Mouse (Mus musculus) midbrain, embryonic 12.5 days (tissue): ENCODE data around the gene Ccdc57. TPM values are rescaled to one million over a fixed set of nuclear protein-coding genes. Genes with fewer than 3 reads are reported as not detected.

Experiments
- ATAC-seq: fragments of 200-750 bp; cut with Nextera tagmentation; 2 replicates; pipeline ENCODE4 v1.8.0; 2017; ENCODE audit warnings: low read depth, moderate TSS enrichment, moderate library complexity; ENCODE audit not compliant: low FRiP score
- H3K27ac ChIP-seq: fragments of 300-500 bp; sonication (generic); replicated peaks from 2 replicates; pipeline ENCODE4 v1.5.1; 2016; ENCODE audit warnings: mild to moderate bottlenecking
- H3K27me3 ChIP-seq: fragments of 300-500 bp; sonication (generic); 2 replicates; pipeline ENCODE4 v1.6.1; 2016; ENCODE audit warnings: mild to moderate bottlenecking
- H3K36me3 ChIP-seq: fragments of 300-500 bp; sonication (generic); 2 replicates; pipeline ENCODE4 v1.6.1; 2016
- H3K4me1 ChIP-seq: fragments of 300-500 bp; sonication (generic); 2 replicates; pipeline ENCODE4 v1.6.1; 2016
- H3K4me2 ChIP-seq: fragments of 300-500 bp; sonication (generic); replicated peaks from 2 replicates; pipeline ENCODE4 v1.6.1; 2016; ENCODE audit warnings: mild to moderate bottlenecking, moderate library complexity
- H3K4me3 ChIP-seq: fragments of 300-500 bp; sonication (generic); 2 replicates; pipeline ENCODE4 v1.5.1; 2016; ENCODE audit warnings: mild to moderate bottlenecking
- H3K9ac ChIP-seq: fragments of 300-500 bp; sonication (generic); replicated peaks from 2 replicates; pipeline ENCODE4 v1.6.1; 2016; ENCODE audit warnings: mild to moderate bottlenecking, moderate library complexity
- H3K9me3 ChIP-seq: fragments of 300-500 bp; sonication (generic); 2 replicates; pipeline ENCODE4 v1.6.1; 2016; ENCODE audit warnings: mild to moderate bottlenecking
- WGBS: fragments of 180-500 bp; shearing (Covaris S2); methylation state at CpG from one replicate; pipeline ENCODE4 v1.1.7; 2016; 5-methylcytosine and 5-hydroxymethylcytosine counted together
- polyA plus RNA-seq: library from polyadenylated mRNA; unstranded; fragments of >200 nt; fragmentation: Nextera tagmentation; extraction: Ambion mirVana; gene quantifications from 2 replicates; pipeline ENCODE4 v1.2.1, GENCODE M21; 2016

The Ccdc57 gene
- polyA plus RNA-seq, 1 experiment from 2014 or later: 6.3 TPM

GRCm38 (mm10) chr11:120822321-120822720 is 110.4 kb downstream of the Ccdc57 start:
- no peak overlapping the region for H3K27ac ChIP-seq
- peak overlapping the region; percentile 86 for H3K4me2 ChIP-seq
- H3K4me3 ChIP-seq: peak overlapping the region; percentile 90
- H3K36me3 ChIP-seq: peaks cover 51% of the 10 kb centered on the region
- peak overlapping the region; percentile 95 for H3K9ac ChIP-seq
- H3K9me3 ChIP-seq: no peaks in the 10 kb centered on the region
- ATAC-seq: no peak
- H3K4me1 ChIP-seq: peaks cover 44% of the 10 kb centered on the region
- H3K27me3 ChIP-seq: no peaks in the 10 kb centered on the region
- 60% methylated on average over 4 of the region's 4 CpGs for WGBS

- WGBS: 85% methylated on average over 14 of the region's 14 CpGs
- ATAC-seq: no peak
Measured at GRCm38 (mm10) chr11:120821076-120821922, 111.4 kb downstream of the Ccdc57 start.

GRCm38 (mm10) chr11:120820546-120820945 is 112.1 kb downstream of the Ccdc57 start:
- H3K9ac ChIP-seq: no peak overlapping the region
- no peak overlapping the region for H3K4me3 ChIP-seq
- H3K4me1 ChIP-seq: peaks cover 34% of the 10 kb centered on the region
- no peaks in the 10 kb centered on the region for H3K9me3 ChIP-seq
- no peak for ATAC-seq
- no peaks in the 10 kb centered on the region for H3K27me3 ChIP-seq
- H3K36me3 ChIP-seq: peaks cover 69% of the 10 kb centered on the region
- peak overlapping the region; percentile 86; the same call in 1 of the 2 replicates for H3K4me2 ChIP-seq
- 96% methylated on average over 14 of the region's 14 CpGs for WGBS
- H3K27ac ChIP-seq: no peak overlapping the region

More at GRCm38 (mm10) chr11:120821076-120821922, 111.4 kb downstream of the Ccdc57 start:
- peak overlapping the region; percentile 86 for H3K4me2 ChIP-seq
- H3K9ac ChIP-seq: peak overlapping the region; percentile 95
- H3K4me3 ChIP-seq: peak overlapping the region; percentile 90
- H3K9me3 ChIP-seq: no peaks in the 10 kb centered on the region
- peaks cover 41% of the 10 kb centered on the region for H3K4me1 ChIP-seq
- H3K27ac ChIP-seq: no peak overlapping the region
- peaks cover 61% of the 10 kb centered on the region for H3K36me3 ChIP-seq
- H3K27me3 ChIP-seq: no peaks in the 10 kb centered on the region

GRCm38 (mm10) chr11:120819556-120819955 is 113.1 kb downstream of the Ccdc57 start:
- Histone ChIP-seq H3K9me3 (no peaks in the 10 kb centered on the region), H3K9ac (no peak overlapping the region), H3K4me1 (peaks cover 27% of the 10 kb centered on the region), H3K27ac (no peak overlapping the region), H3K27me3 (no peaks in the 10 kb centered on the region), H3K4me3 (no peak overlapping the region), H3K36me3 (peaks cover 79% of the 10 kb centered on the region), H3K4me2 (no peak overlapping the region)
- ATAC-seq: no peak
- 94% methylated on average over 6 of the region's 6 CpGs for WGBS

- H3K27ac ChIP-seq: no peak overlapping the region
- ATAC-seq: no peak
- H3K36me3 ChIP-seq: peaks cover 92% of the 10 kb centered on the region
- H3K4me2 ChIP-seq: no peak overlapping the region
- H3K4me1 ChIP-seq: peaks cover 27% of the 10 kb centered on the region
- no peaks in the 10 kb centered on the region for H3K27me3 ChIP-seq
- H3K4me3 ChIP-seq: no peak overlapping the region
- no peak overlapping the region for H3K9ac ChIP-seq
- 96% methylated on average over 13 of the region's 13 CpGs for WGBS
- H3K9me3 ChIP-seq: no peaks in the 10 kb centered on the region
Measured at GRCm38 (mm10) chr11:120818251-120818650, 114.4 kb downstream of the Ccdc57 start.

GRCm38 (mm10) chr11:120817358-120817757 is 115.3 kb downstream of the Ccdc57 start:
- ATAC-seq: no peak
- Histone ChIP-seq H3K9ac (no peak overlapping the region), H3K27ac (no peak overlapping the region), H3K27me3 (no peaks in the 10 kb centered on the region), H3K36me3 (peaks cover 100% of the 10 kb centered on the region), H3K4me3 (no peak overlapping the region), H3K4me1 (peaks cover 19% of the 10 kb centered on the region), H3K4me2 (no peak overlapping the region), H3K9me3 (no peaks in the 10 kb centered on the region)
- WGBS: 93% methylated on average over 6 of the region's 6 CpGs

- no peak for ATAC-seq
- Histone ChIP-seq H3K27ac (no peak overlapping the region), H3K36me3 (peaks cover 100% of the 10 kb centered on the region), H3K4me3 (no peak overlapping the region), H3K4me2 (no peak overlapping the region), H3K27me3 (no peaks in the 10 kb centered on the region), H3K9ac (no peak overlapping the region), H3K4me1 (no peaks in the 10 kb centered on the region), H3K9me3 (no peaks in the 10 kb centered on the region)
- 95% methylated on average over 16 of the region's 16 CpGs for WGBS
Measured at GRCm38 (mm10) chr11:120812068-120812467, 120.6 kb downstream of the Ccdc57 start.

- Histone ChIP-seq H3K9ac (no peak overlapping the region), H3K9me3 (no peaks in the 10 kb centered on the region)
Measured at GRCm38 (mm10) chr11:120808010-120808409, 124.7 kb downstream of the Ccdc57 start.

GRCm38 (mm10) chr11:120805375-120806298 is 127.0 kb downstream of the Ccdc57 start:
- H3K9me3 ChIP-seq: no peaks in the 10 kb centered on the region

More at GRCm38 (mm10) chr11:120808010-120808409, 124.7 kb downstream of the Ccdc57 start:
- Histone ChIP-seq H3K4me3 (no peak overlapping the region), H3K27ac (no peak overlapping the region), H3K4me2 (no peak overlapping the region), H3K36me3 (peaks cover 83% of the 10 kb centered on the region), H3K4me1 (no peaks in the 10 kb centered on the region), H3K27me3 (no peaks in the 10 kb centered on the region)
- ATAC-seq: no peak
- 93% methylated on average over 12 of the region's 12 CpGs for WGBS

GRCm38 (mm10) chr11:120804769-120805168 is 127.9 kb downstream of the Ccdc57 start:
- peaks cover 51% of the 10 kb centered on the region for H3K36me3 ChIP-seq
- ATAC-seq: no peak

More at GRCm38 (mm10) chr11:120805375-120806298, 127.0 kb downstream of the Ccdc57 start:
- WGBS: 88% methylated on average over 7 of the region's 7 CpGs
- H3K27me3 ChIP-seq: no peaks in the 10 kb centered on the region
- H3K27ac ChIP-seq: no peak overlapping the region
- peaks cover 60% of the 10 kb centered on the region for H3K36me3 ChIP-seq
- no peaks in the 10 kb centered on the region for H3K4me1 ChIP-seq
- no peak overlapping the region for H3K9ac ChIP-seq
- H3K4me3 ChIP-seq: no peak overlapping the region
- ATAC-seq: no peak
- no peak overlapping the region for H3K4me2 ChIP-seq

GRCm38 (mm10) chr11:120804274-120804673 is 128.4 kb downstream of the Ccdc57 start:
- no peak for ATAC-seq
- H3K27ac ChIP-seq: no peak overlapping the region
- no peaks in the 10 kb centered on the region for H3K4me1 ChIP-seq
- H3K36me3 ChIP-seq: peaks cover 46% of the 10 kb centered on the region
- no peak overlapping the region for H3K4me2 ChIP-seq
- H3K4me3 ChIP-seq: no peak overlapping the region
- no peaks in the 10 kb centered on the region for H3K9me3 ChIP-seq
- WGBS: 82% methylated on average over 7 of the region's 7 CpGs
- H3K27me3 ChIP-seq: no peaks in the 10 kb centered on the region
- no peak overlapping the region for H3K9ac ChIP-seq

More at GRCm38 (mm10) chr11:120804769-120805168, 127.9 kb downstream of the Ccdc57 start:
- Histone ChIP-seq H3K27me3 (no peaks in the 10 kb centered on the region), H3K4me2 (no peak overlapping the region), H3K27ac (no peak overlapping the region), H3K4me3 (no peak overlapping the region), H3K9me3 (no peaks in the 10 kb centered on the region), H3K9ac (no peak overlapping the region), H3K4me1 (no peaks in the 10 kb centered on the region)
- 82% methylated on average over 4 of the region's 4 CpGs for WGBS
